27 mouse cellular contexts compared by ENCODE assay signal in the genomic region with DNA sequence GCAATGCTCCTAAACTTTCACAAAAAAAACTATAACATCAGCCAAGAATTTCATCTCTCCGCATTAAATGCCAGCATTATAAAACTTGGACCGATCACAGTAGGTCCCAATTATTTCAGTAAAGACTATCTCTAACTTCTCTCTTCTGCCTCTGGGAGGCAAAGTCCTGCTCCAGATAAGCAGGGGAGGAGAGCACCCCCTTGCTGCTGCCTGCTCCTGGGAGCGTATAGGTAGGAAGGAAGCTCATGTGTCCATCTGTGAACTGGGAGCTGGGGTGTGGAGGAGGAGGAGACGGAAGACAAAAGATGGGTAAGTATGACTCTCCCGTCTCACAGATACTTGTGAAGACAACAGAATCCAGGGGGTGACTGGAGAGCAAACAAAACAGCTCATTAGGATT. TPM values are rescaled to one million over a fixed set of nuclear protein-coding genes. Genes with fewer than 3 reads are reported as not detected.
DNase-seq lines count a peak whose midpoint lies in the region; ATAC-seq and TF ChIP-seq lines count a peak whose summit lies in the region.
"Had no signal": no experiment of that assay in that cellular context is flagged by ENCODE, and none has a peak within 500 bp of the region (broad histone marks: within the 10 kb centered on the region; RNA-seq: fewer than 3 reads in every experiment).

No protein-coding gene starts in this region.

- 0 out of 2 replicates have a peak, but pooled peaks have one; percentile 25 for ATAC-seq in frontal cortex, adult (ENCODE audit: low TSS enrichment)
- no peak for ATAC-seq in kidney, embryonic 14.5 days (ENCODE audit: low FRiP score, low TSS enrichment)
- no peak for ATAC-seq in lung, postnatal 0 days
- ATAC-seq: forebrain, embryonic 13.5 days; midbrain, embryonic 15.5 days had no signal

- TF ChIP-seq POLR2A in kidney, adult 2 months (IDR thresholded peaks at IDR 0.05; ENCODE audit: low read depth, low read length) = no peak

- no peak for TF ChIP-seq EP300 in lung, postnatal 0 days (IDR thresholded peaks at IDR 0.05)

- no peak overlapping the region for H3K9ac ChIP-seq in kidney, embryonic 14.5 days (ENCODE audit: low read depth, low read length)
- no peak overlapping the region for H3K9ac ChIP-seq in lung, postnatal 0 days (replicated peaks; ENCODE audit: low read depth)
- H3K9ac ChIP-seq: forebrain, embryonic 13.5 days; heart, embryonic 12.5 days; hindbrain, embryonic 12.5 days; limb, embryonic 13.5 days; midbrain, embryonic 15.5 days; stomach, embryonic 15.5 days had no signal

- no peaks in the 10 kb centered on the region for H3K9me3 ChIP-seq in kidney, embryonic 14.5 days (ENCODE audit: control insufficient read depth, low read length)
- no peaks in the 10 kb centered on the region for H3K9me3 ChIP-seq in lung, postnatal 0 days (ENCODE audit: low read length)
- H3K9me3 ChIP-seq: forebrain, embryonic 13.5 days; heart, embryonic 12.5 days; hindbrain, embryonic 12.5 days; limb, embryonic 13.5 days; midbrain, embryonic 15.5 days; stomach, embryonic 15.5 days had no signal

- no peak overlapping the region for H3K4me3 ChIP-seq in kidney, adult 2 months (ENCODE audit: insufficient read depth, low read depth, low read length)
- H3K4me3 ChIP-seq in kidney, embryonic 14.5 days (ENCODE audit: low read length) = no peak overlapping the region
- H3K4me3 ChIP-seq in lung, postnatal 0 days (ENCODE audit: low read depth, low read length) = no peak overlapping the region
- H3K4me3 ChIP-seq: forebrain, embryonic 13.5 days; gastrocnemius, adult 2 months; heart, embryonic 12.5 days; hindbrain, embryonic 12.5 days; limb, embryonic 13.5 days; midbrain, embryonic 15.5 days; stomach, embryonic 15.5 days had no signal

- H3K27me3 ChIP-seq in kidney, adult 2 months (replicated peaks; ENCODE audit: control insufficient read depth, insufficient read depth, low read length) = no peaks in the 10 kb centered on the region
- no peaks in the 10 kb centered on the region for H3K27me3 ChIP-seq in kidney, embryonic 14.5 days (ENCODE audit: control insufficient read depth, insufficient read depth, low read length)
- H3K27me3 ChIP-seq in lung, postnatal 0 days (replicated peaks; ENCODE audit: insufficient read depth, low read length) = no peaks in the 10 kb centered on the region
- H3K27me3 ChIP-seq: forebrain, embryonic 13.5 days; heart, embryonic 12.5 days; hindbrain, embryonic 12.5 days; limb, embryonic 13.5 days; midbrain, embryonic 15.5 days; stomach, embryonic 15.5 days had no signal

- WGBS in kidney, adult 2 months = 73% methylated on average over 5 of the region's 5 CpGs
- WGBS in kidney, embryonic 14.5 days = 67% methylated on average over 5 of the region's 5 CpGs
- 64% methylated on average over 5 of the region's 5 CpGs for WGBS in lung, postnatal 0 days

- H3K36me3 ChIP-seq in kidney, adult 2 months (ENCODE audit: control insufficient read depth, insufficient read depth, low read length) = peaks cover 4% of the 10 kb centered on the region; the same call in 1 of the 2 replicates
- H3K36me3 ChIP-seq in kidney, embryonic 14.5 days (ENCODE audit: control insufficient read depth, insufficient read depth, low read length) = peaks cover 30% of the 10 kb centered on the region
- peaks cover 27% of the 10 kb centered on the region for H3K36me3 ChIP-seq in lung, postnatal 0 days (ENCODE audit: insufficient read depth, low read length)

- H3K4me1 ChIP-seq in kidney, adult 2 months (ENCODE audit: control insufficient read depth, insufficient read depth, low read length) = no peaks in the 10 kb centered on the region
- no peaks in the 10 kb centered on the region for H3K4me1 ChIP-seq in kidney, embryonic 14.5 days (ENCODE audit: control insufficient read depth, insufficient read depth, low read length)
- no peaks in the 10 kb centered on the region for H3K4me1 ChIP-seq in lung, postnatal 0 days (ENCODE audit: insufficient read depth, low read depth, low read length)
- H3K4me1 ChIP-seq: forebrain, embryonic 13.5 days; heart, embryonic 12.5 days; hindbrain, embryonic 12.5 days; midbrain, embryonic 15.5 days; stomach, embryonic 15.5 days had no signal

- no peak overlapping the region for H3K4me2 ChIP-seq in kidney, embryonic 14.5 days (replicated peaks; ENCODE audit: low read depth, low read length)
- no peak overlapping the region for H3K4me2 ChIP-seq in lung, postnatal 0 days (replicated peaks; ENCODE audit: low read depth, low read length)
- H3K4me2 ChIP-seq: forebrain, embryonic 13.5 days; heart, embryonic 12.5 days; hindbrain, embryonic 12.5 days; limb, embryonic 13.5 days; liver, embryonic 11.5 days; midbrain, embryonic 15.5 days; stomach, embryonic 15.5 days had no signal

- no peak for DNase-seq in frontal cortex, postnatal 36 days (ENCODE audit: low spot score in 2 of 2)
- no peak for DNase-seq in kidney, adult 2 months
- DNase-seq in lung, postnatal 0 days (ENCODE audit: low spot score) = no peak
- DNase-seq in lung, adult 18-20 months = no peak
- no peak for DNase-seq in adrenal gland, postnatal 4 days (ENCODE audit: low spot score in 2 of 2)
- DNase-seq: adrenal gland, postnatal 14 days; cerebellum, adult 11-12 months; cerebellum, adult 9-11 months; gastrocnemius, adult 2 months; gastrocnemius, postnatal 36 days; heart, adult 18-20 months; heart, postnatal 14 days; kidney, adult 11 months; kidney, postnatal 10 days; lung, adult 2 months; lung, postnatal 14 days; right cerebral cortex, postnatal 25 days; thymus, postnatal 14 days had no signal

- H3K27ac ChIP-seq in kidney, adult 2 months (ENCODE audit: insufficient read depth, low read depth, low read length) = no peak overlapping the region
- no peak overlapping the region for H3K27ac ChIP-seq in kidney, embryonic 14.5 days (ENCODE audit: low read depth, low read length)
- H3K27ac ChIP-seq in lung, postnatal 0 days (ENCODE audit: low read length) = no peak overlapping the region
- H3K27ac ChIP-seq: forebrain, embryonic 13.5 days; gastrocnemius, adult 2 months; hindbrain, embryonic 12.5 days; limb, embryonic 13.5 days; midbrain, embryonic 15.5 days; stomach, embryonic 15.5 days had no signal

- 0 out of 2 replicates have a peak, but pooled peaks have one; percentile 2 for TF ChIP-seq CTCF in kidney, adult 2 months (conservative IDR thresholded peaks at IDR 0.05; ENCODE audit: insufficient read depth, insufficient read length, low read depth, low read length)
- TF ChIP-seq CTCF in lung, postnatal 0 days (IDR thresholded peaks at IDR 0.05) = peak; percentile 43

RNA-seq across cellular contexts. Expression of gene Shc4, which starts 14.8 kb away (rescaled TPM):
- polyA plus RNA-seq in kidney, adult 2 months (2012; rRNA removed) = 0.20 and 0.22 TPM in 2 replicates
- polyA plus RNA-seq in kidney, embryonic 14.5 days (2014; fragmentation: Nextera tagmentation; extraction: Ambion mirVana) = 0.76 and 1.6 TPM in 2 replicates
- polyA plus RNA-seq in lung, postnatal 0 days (2015; fragmentation: Nextera tagmentation; extraction: Ambion mirVana) = 0.72 and 0.74 TPM in 2 replicates
- total RNA-seq in adrenal gland, postnatal 4 days (2021) = 1 to 10 TPM; 5.4 to 6.0 TPM

RNA-seq across cellular contexts. Expression of gene Secisbp2l, which starts 44.0 kb away (rescaled TPM):
- 12.6 and 14.6 TPM in 2 replicates for polyA plus RNA-seq in kidney, adult 2 months (2012; rRNA removed)
- polyA plus RNA-seq in kidney, embryonic 14.5 days (2014; fragmentation: Nextera tagmentation; extraction: Ambion mirVana) = 15.7 and 26.7 TPM in 2 replicates
- polyA plus RNA-seq in lung, postnatal 0 days (2015; fragmentation: Nextera tagmentation; extraction: Ambion mirVana) = 43.3 and 45.3 TPM in 2 replicates
- total RNA-seq in adrenal gland, postnatal 4 days (2021) = 10 to 100 TPM; 58.5 TPM
